Mouse (Mus musculus) testis, adult 2 months (tissue): ENCODE results near the gene Cdpf1.

Experiments
- CTCF ChIP-seq: fragments of 200-500 bp; IDR thresholded peaks from 2 replicates; pipeline ENCODE4 v1.5.1; 2012; ENCODE audit warnings: low read depth, mild to moderate bottlenecking, inconsistent platforms, low read length, moderate library complexity; ENCODE audit not compliant: control insufficient read depth, insufficient read depth, insufficient replicate concordance
- POLR2A ChIP-seq: fragments of 200-500 bp; IDR thresholded peaks from 2 replicates; pipeline ENCODE4 v1.6.1; 2012; ENCODE audit warnings: low read depth, mild to moderate bottlenecking, inconsistent platforms, low read length, moderate library complexity; ENCODE audit not compliant: control insufficient read depth

DNA sequence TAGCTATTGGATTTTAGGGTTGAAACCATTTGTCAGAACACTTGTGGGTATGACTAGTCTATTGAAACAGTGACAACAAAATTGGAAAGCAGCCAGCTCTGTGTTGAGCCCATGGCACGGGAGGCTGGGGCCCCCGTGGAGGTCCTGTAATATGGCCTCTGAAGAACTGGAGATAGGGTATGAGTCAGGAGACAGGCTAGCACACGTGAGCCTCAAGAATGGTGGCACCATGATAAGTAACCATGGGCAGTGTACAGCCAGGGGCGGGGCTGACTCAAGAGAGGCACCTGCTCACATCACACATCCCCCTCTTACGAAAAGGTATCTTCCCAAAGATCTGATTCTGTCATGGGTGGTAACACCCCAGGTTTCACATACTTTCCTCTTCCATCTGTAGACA is 24.8 kb downstream of the Cdpf1 start:
- TF ChIP-seq POLR2A (no peak), CTCF (no peak)
